Mouse (Mus musculus): ENCODE measurements around the gene Psmd9.

Gene Psmd9

GRCm38 (mm10) chr5:123235731-123236130 lies 66.5 kb downstream of the Psmd9 start:
- intact Hi-C loops (cut with DNase I): no loop called here

GRCm38 (mm10) chr5:123236426-123236825 lies 67.2 kb downstream of the Psmd9 start:
- intact Hi-C loops (cut with DNase I): no loop called here

GRCm38 (mm10) chr5:123239501-123239900 lies 70.3 kb downstream of the Psmd9 start:
- intact Hi-C loops (cut with DNase I): no loop called here

- intact Hi-C loops (cut with DNase I): no loop called here
Measured at GRCm38 (mm10) chr5:123245518-123245917, 76.3 kb downstream of the Psmd9 start.

- intact Hi-C loops (cut with DNase I): no loop called here
Measured at GRCm38 (mm10) chr5:123251390-123251789, 82.2 kb downstream of the Psmd9 start.

- intact Hi-C loops (cut with DNase I): no loop called here
Measured at GRCm38 (mm10) chr5:123251834-123252233, 82.6 kb downstream of the Psmd9 start, which contains the start of gene Wdr66. Gene Wdr66 (plus strand): TSS chr5:123252102.

GRCm38 (mm10) chr5:123256841-123257755 lies 87.9 kb downstream of the Psmd9 start:
- intact Hi-C loops (cut with DNase I): no loop called here

- intact Hi-C loops (cut with DNase I): no loop called here
Measured at GRCm38 (mm10) chr5:123258990-123259389, 89.8 kb downstream of the Psmd9 start.

GRCm38 (mm10) chr5:123260698-123261097 lies 91.5 kb downstream of the Psmd9 start:
- intact Hi-C loops (cut with DNase I): no loop called here

DNA sequence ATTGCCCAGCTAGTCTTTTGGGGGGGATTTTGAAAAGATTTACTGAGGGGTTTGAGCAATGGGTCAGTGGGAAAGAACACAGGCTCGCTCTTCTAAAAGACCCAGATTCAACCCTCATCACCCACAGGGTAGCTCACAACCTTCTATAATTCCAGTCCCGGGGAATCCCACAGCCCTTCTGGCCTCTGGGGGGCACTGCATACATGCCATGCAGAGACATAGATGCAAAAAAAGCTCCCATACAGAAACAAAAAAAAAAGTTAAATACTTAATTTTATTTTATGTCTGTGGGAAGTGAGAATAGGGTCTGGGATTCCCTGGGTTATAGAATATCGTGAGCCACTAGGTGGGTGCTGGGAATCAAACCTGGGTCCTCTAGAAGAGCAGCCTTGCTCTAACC lies 97.7 kb downstream of the Psmd9 start:
- intact Hi-C loops (cut with DNase I): no loop called here

GRCm38 (mm10) chr5:123268477-123269474 lies 99.6 kb downstream of the Psmd9 start:
- intact Hi-C loops (cut with DNase I): no loop called here

GRCm38 (mm10) chr5:123270917-123271316 lies 101.7 kb downstream of the Psmd9 start:
- intact Hi-C loops (cut with DNase I): no loop called here

- intact Hi-C loops (cut with DNase I): no loop called here
Measured at GRCm38 (mm10) chr5:123272927-123273326, 103.7 kb downstream of the Psmd9 start.

GRCm38 (mm10) chr5:123276636-123277341 lies 107.6 kb downstream of the Psmd9 start:
- intact Hi-C loops (cut with DNase I): no loop called here

DNA sequence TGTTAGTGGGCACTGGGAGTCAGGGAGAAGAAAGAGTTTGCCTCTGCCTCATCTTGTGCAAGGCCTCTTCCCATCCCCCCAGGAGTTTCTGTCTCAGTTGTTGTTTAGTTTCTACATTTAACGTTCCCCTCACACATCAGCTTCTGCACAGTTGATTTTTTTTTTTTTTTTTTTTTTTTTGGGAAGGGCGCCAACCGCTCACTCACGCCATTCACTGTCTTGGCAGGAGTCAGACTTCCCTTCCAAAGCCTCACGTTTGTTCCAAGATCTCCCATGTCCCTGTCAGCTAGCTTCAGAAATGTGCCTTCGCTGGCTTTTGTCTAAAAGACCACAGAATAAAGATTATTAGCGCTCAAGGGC lies 108.1 kb downstream of the Psmd9 start:
- intact Hi-C loops (cut with DNase I): no loop called here

DNA sequence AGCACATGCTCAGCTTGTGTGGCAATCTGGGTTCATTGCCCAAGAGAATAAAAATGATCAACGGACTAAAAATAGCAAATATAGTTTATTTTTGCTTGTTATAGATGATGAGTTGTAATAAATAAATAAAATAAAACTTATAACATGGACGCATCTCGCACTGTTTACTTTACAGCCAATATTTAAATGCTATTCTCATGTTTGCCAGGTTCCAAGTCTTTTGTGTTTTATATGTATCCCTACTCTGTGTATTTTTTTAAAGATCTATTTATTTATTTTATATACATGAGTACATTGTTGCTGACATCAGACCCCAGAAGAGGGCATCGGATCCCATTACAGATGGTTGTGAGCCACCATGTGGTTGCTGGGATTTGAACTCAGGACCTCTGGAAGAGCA lies 108.5 kb downstream of the Psmd9 start:
- intact Hi-C loops (cut with DNase I): no loop called here

DNA sequence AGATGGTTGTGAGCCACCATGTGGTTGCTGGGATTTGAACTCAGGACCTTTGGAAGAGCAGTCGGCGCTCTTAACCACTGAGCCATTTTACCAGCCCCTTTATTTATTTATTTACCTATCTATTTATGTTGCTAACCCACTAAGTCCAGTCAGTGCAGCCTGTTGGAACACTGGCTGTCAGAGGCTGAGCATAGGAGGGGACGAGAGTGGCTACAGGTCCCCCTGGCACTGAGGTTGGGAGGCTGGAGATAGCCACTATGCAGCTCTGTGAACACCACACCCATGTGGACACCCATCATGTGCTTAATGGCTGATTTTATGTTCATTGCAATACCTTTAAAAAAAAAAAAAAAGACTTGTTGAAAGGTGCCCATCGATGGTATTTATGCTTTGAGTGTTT lies 110.0 kb downstream of the Psmd9 start:
- intact Hi-C loops (cut with DNase I): no loop called here

DNA sequence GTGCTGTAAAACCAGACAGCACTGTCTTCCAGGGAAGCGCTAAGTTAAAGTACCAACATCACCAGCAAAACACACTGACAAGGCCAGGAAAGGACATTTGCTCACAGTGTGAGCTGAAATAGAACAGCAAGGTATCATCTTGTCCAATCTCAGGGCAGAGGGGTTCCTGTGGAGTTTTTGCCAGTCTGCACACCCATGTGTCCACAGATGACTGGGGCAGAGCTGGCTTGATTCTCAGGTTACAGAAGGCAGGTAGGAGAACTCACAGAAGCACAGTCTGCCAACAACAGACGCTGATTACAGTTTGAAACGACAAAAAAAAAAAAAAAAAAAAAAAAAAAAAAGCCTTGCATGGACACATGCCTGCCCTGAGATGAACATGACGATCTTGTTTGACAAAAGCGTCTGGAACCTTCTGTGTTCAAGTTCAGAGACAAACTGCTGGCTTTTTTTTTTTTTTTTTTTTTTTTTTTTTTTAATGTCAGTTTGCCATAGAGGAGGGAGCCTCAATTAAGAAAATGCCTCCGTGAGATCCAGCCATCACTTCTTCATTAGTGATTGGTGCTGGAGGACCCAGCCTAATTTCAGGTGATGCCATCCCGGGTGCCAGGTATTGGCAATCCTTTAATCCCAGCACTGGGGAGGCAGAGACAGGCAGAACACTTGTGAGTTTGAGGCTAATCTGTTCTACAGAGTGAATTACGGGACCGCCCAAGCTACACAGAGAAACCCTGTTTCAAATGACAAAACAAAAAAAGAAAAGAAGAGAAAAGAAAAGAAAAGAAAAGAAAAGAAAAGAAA lies 112.3 kb downstream of the Psmd9 start:
- intact Hi-C loops (cut with DNase I): no loop called here

DNA sequence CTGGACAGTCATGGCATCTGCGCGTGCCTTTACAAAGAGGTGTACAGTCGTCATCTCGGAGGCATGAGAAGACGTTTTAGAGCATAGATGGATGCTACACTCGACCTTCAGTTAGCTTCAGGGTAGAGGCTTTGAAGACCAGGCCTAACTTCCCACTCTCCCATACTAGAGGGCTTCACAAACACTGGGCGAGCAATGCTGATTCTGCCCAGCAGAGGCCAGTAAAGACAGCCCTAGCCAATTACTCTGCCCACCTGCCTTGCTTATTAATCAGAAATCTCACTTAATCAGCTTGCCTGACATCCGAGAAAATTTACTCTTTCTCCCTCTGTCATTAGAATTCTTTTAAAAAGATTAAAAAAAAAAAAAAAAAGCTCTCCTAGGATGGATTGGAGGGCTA lies 116.0 kb downstream of the Psmd9 start:
- intact Hi-C loops (cut with DNase I): no loop called here

DNA sequence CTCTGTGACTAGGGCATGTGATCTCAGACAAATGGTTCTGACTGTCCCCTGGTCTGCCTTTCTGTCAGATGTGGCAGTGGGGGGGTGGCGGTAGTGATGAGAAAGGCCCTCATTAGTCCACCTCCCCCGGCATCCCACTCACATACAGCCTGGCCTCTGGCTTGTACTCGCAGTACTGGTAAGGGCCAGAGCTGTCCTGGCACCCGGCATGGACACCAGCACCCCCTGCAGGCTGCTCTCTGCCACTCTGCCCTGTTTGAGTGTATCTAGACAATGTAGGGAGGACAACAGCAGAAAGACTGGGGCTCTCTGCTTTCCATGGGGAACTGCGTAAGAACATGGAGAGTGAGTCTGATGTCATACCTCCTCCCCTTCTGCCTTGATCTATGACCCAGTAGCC lies 118.9 kb downstream of the Psmd9 start:
- intact Hi-C loops (cut with DNase I): no loop called here
